Mouse (Mus musculus) ES-Bruce4 (cell line): ENCODE measurements around the gene Zfp423.
A peak's percentile ranks its signal among the peaks of the same experiment; 100 is the strongest.

ENCODE experiments used
- CTCF ChIP-seq: IDR thresholded peaks from one replicate; pipeline ENCODE4 v1.8.1; 2011; ENCODE audit warnings: low read depth, low read length
- POLR2A ChIP-seq: IDR thresholded peaks from one replicate; pipeline ENCODE4 v1.8.1; 2011; ENCODE audit warnings: low read length; ENCODE audit not compliant: insufficient read depth

GRCm38 (mm10) chr8:87875852-87876251, 83.5 kb downstream of the Zfp423 start:
- TF ChIP-seq CTCF: peak; percentile 21
- no peak for TF ChIP-seq POLR2A
